Mouse (Mus musculus): Measurements from ENCODE around the gene 6430548M08Rik. TPM values are rescaled to one million over a fixed set of nuclear protein-coding genes. Genes with fewer than 3 reads are reported as not detected.

Gene 6430548M08Rik
- total RNA-seq, 1 experiment = 0.54 TPM

DNA sequence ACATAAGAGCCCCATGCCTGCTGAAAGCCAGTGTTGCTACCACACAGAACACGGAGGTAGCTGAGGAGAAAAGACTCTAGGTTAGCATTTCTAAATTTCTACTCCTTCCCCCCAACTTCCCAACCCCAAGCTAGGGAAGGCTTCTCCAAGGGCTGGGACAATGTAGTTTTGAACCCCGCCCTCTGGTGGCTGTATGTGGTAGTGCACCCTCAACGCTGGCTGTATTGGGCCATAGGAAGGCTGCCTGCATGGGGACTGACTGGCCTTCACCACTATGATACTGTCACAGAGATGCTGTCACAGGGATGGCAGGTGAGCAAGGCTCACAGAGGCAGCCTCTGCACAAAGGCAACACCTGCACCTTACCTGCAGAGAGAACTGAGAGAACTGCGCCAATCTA lies 42.3 kb upstream of the 6430548M08Rik start:
- Histone ChIP-seq H3K4me3 (ENCODE audit: insufficient read depth in 1 of 2, low read depth in 1 of 2, low read length in 2 of 2, poor library complexity in 1 of 2, severe bottlenecking in 1 of 2) (no peak overlapping the region), H3K4me1 (ENCODE audit: control insufficient read depth in 2 of 2, insufficient read depth in 2 of 2, low read length in 2 of 2, poor library complexity in 1 of 2) (no peaks in the 10 kb centered on the region), H3K27ac (ENCODE audit: insufficient read depth, low read depth, low read length, poor library complexity, severe bottlenecking) (no peak overlapping the region), H3K9ac (ENCODE audit: insufficient read depth, low read depth, low read length, poor library complexity, severe bottlenecking) (no peak overlapping the region), H3K9me3 (ENCODE audit: control insufficient read depth, insufficient read depth, low read depth, low read length) (no peaks in the 10 kb centered on the region), H3K36me3 (ENCODE audit: control insufficient read depth, insufficient read depth, low read length, poor library complexity, severe bottlenecking) (no peaks in the 10 kb centered on the region)
- TF ChIP-seq CHD2 (IDR thresholded peaks at IDR 0.05; ENCODE audit: low read depth, low read length) (no peak), ZC3H11A (IDR thresholded peaks at IDR 0.05; ENCODE audit: borderline replicate concordance, low read depth, low read length) (peak; percentile 53; the same call in 1 of the 2 replicates)
- in situ Hi-C loops (cut with MboI; ENCODE audit: low sequenced_read_pairs in 2 of 2, unreplicated experiment in 2 of 2) = loop anchor here in 1 of 2 experiments (10.0 kb wide), 1 partner anchor 107 kb away; no protein-coding TSS in a partner anchor
- peak; percentile 61 for DNase-seq (ENCODE audit: low read depth, low spot score)

- no peak overlapping the region for H3K9ac ChIP-seq (ENCODE audit: insufficient read depth, low read depth, low read length, poor library complexity, severe bottlenecking)
- no peak overlapping the region for H3K4me3 ChIP-seq (ENCODE audit: insufficient read depth in 1 of 2, low read depth in 1 of 2, low read length in 2 of 2, poor library complexity in 1 of 2, severe bottlenecking in 1 of 2)
- TF ChIP-seq HCFC1 (IDR thresholded peaks at IDR 0.05; ENCODE audit: borderline replicate concordance, insufficient read depth, low read length) (no peak), CHD2 (IDR thresholded peaks at IDR 0.05; ENCODE audit: low read depth, low read length) (no peak)
- in situ Hi-C loops (cut with MboI; ENCODE audit: low sequenced_read_pairs in 2 of 2, unreplicated experiment in 2 of 2) = loop anchor here in 1 of 2 experiments (10.0 kb wide), 1 partner anchor 107 kb away; no protein-coding TSS in a partner anchor
- H3K36me3 ChIP-seq (ENCODE audit: control insufficient read depth, insufficient read depth, low read length, poor library complexity, severe bottlenecking) = no peaks in the 10 kb centered on the region
- H3K9me3 ChIP-seq (ENCODE audit: control insufficient read depth, insufficient read depth, low read depth, low read length) = no peaks in the 10 kb centered on the region
- DNase-seq (ENCODE audit: low read depth, low spot score) = no peak
- H3K27ac ChIP-seq (ENCODE audit: insufficient read depth, low read depth, low read length, poor library complexity, severe bottlenecking) = no peak overlapping the region
- H3K4me1 ChIP-seq (ENCODE audit: control insufficient read depth in 2 of 2, insufficient read depth in 2 of 2, low read length in 2 of 2, poor library complexity in 1 of 2) = no peaks in the 10 kb centered on the region
Measured at GRCm38 (mm10) chr8:120072259-120072658, 41.7 kb upstream of the 6430548M08Rik start.

DNA sequence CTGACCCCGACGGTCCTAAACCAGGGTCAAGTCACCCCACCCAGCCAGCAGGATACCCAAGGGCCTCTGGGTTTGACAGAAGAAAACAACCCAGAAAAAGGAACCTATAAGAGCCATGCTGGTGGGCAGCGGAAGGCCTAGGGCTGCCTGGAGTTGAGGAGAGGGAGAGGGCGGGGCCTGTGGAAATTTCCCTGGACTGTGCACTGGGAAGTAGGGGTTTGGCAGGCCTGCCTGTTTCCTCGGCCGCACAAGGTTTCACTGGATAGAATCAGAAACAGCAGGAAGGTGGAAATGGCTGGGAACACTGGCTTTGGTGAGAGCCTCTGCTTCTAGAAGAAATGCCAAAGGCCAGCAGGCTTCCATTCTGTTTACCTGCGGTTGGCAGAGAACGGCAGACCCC lies 41.1 kb upstream of the 6430548M08Rik start:
- Histone ChIP-seq H3K36me3 (ENCODE audit: control insufficient read depth, insufficient read depth, low read length, poor library complexity, severe bottlenecking) (no peaks in the 10 kb centered on the region), H3K27ac (ENCODE audit: insufficient read depth, low read depth, low read length, poor library complexity, severe bottlenecking) (no peak overlapping the region), H3K9me3 (ENCODE audit: control insufficient read depth, insufficient read depth, low read depth, low read length) (no peaks in the 10 kb centered on the region), H3K4me3 (ENCODE audit: insufficient read depth in 1 of 2, low read depth in 1 of 2, low read length in 2 of 2, poor library complexity in 1 of 2, severe bottlenecking in 1 of 2) (no peak overlapping the region), H3K4me1 (ENCODE audit: control insufficient read depth in 2 of 2, insufficient read depth in 2 of 2, low read length in 2 of 2, poor library complexity in 1 of 2) (no peaks in the 10 kb centered on the region), H3K9ac (ENCODE audit: insufficient read depth, low read depth, low read length, poor library complexity, severe bottlenecking) (no peak overlapping the region)
- DNase-seq (ENCODE audit: low read depth, low spot score) = no peak
- in situ Hi-C loops (cut with MboI; ENCODE audit: low sequenced_read_pairs in 2 of 2, unreplicated experiment in 2 of 2) = loop anchor here in 1 of 2 experiments (10.0 kb wide), 1 partner anchor 108 kb away; no protein-coding TSS in a partner anchor
- TF ChIP-seq ZC3H11A (IDR thresholded peaks at IDR 0.05; ENCODE audit: borderline replicate concordance, low read depth, low read length) = no peak
- TF ChIP-seq CHD2 (IDR thresholded peaks at IDR 0.05; ENCODE audit: low read depth, low read length) = no peak
- no peak for TF ChIP-seq HCFC1 (IDR thresholded peaks at IDR 0.05; ENCODE audit: borderline replicate concordance, insufficient read depth, low read length)
- TF ChIP-seq ZNF384 (IDR thresholded peaks at IDR 0.05; ENCODE audit: low read depth, low read length) = no peak
- no peak for TF ChIP-seq MAFK (IDR thresholded peaks at IDR 0.05; ENCODE audit: insufficient read depth, low read depth, low read length)

GRCm38 (mm10) chr8:120074516-120074915 lies 39.4 kb upstream of the 6430548M08Rik start:
- no peak for TF ChIP-seq ZC3H11A (IDR thresholded peaks at IDR 0.05; ENCODE audit: borderline replicate concordance, low read depth, low read length)
- no peak for TF ChIP-seq ZNF384 (IDR thresholded peaks at IDR 0.05; ENCODE audit: low read depth, low read length)
- TF ChIP-seq HCFC1 (IDR thresholded peaks at IDR 0.05; ENCODE audit: borderline replicate concordance, insufficient read depth, low read length) = no peak
- TF ChIP-seq CHD2 (IDR thresholded peaks at IDR 0.05; ENCODE audit: low read depth, low read length) = no peak
- no peak for TF ChIP-seq MAFK (IDR thresholded peaks at IDR 0.05; ENCODE audit: insufficient read depth, low read depth, low read length)
- Histone ChIP-seq H3K9ac (ENCODE audit: insufficient read depth, low read depth, low read length, poor library complexity, severe bottlenecking) (no peak overlapping the region), H3K27ac (ENCODE audit: insufficient read depth, low read depth, low read length, poor library complexity, severe bottlenecking) (no peak overlapping the region), H3K4me3 (ENCODE audit: insufficient read depth in 1 of 2, low read depth in 1 of 2, low read length in 2 of 2, poor library complexity in 1 of 2, severe bottlenecking in 1 of 2) (no peak overlapping the region), H3K36me3 (ENCODE audit: control insufficient read depth, insufficient read depth, low read length, poor library complexity, severe bottlenecking) (no peaks in the 10 kb centered on the region), H3K9me3 (ENCODE audit: control insufficient read depth, insufficient read depth, low read depth, low read length) (no peaks in the 10 kb centered on the region), H3K4me1 (ENCODE audit: control insufficient read depth in 2 of 2, insufficient read depth in 2 of 2, low read length in 2 of 2, poor library complexity in 1 of 2) (peaks cover 0 to 3% of the 10 kb centered on the region in 2 experiments; a peak in 2 of 4 replicates)
- no peak for DNase-seq (ENCODE audit: low read depth, low spot score)
- in situ Hi-C loops (cut with MboI; ENCODE audit: low sequenced_read_pairs in 2 of 2, unreplicated experiment in 2 of 2) = loop anchor here in 1 of 2 experiments (10.0 kb wide), 1 partner anchor 110 kb away; no protein-coding TSS in a partner anchor

GRCm38 (mm10) chr8:120075347-120075746 lies 38.6 kb upstream of the 6430548M08Rik start:
- no peak for TF ChIP-seq CHD2 (IDR thresholded peaks at IDR 0.05; ENCODE audit: low read depth, low read length)
- no peak for TF ChIP-seq MAFK (IDR thresholded peaks at IDR 0.05; ENCODE audit: insufficient read depth, low read depth, low read length)
- no peak for TF ChIP-seq HCFC1 (IDR thresholded peaks at IDR 0.05; ENCODE audit: borderline replicate concordance, insufficient read depth, low read length)
- TF ChIP-seq ZC3H11A (IDR thresholded peaks at IDR 0.05; ENCODE audit: borderline replicate concordance, low read depth, low read length) = no peak

More at GRCm38 (mm10) chr8:120075347-120075746, 38.6 kb upstream of the 6430548M08Rik start:
- Histone ChIP-seq H3K27ac (ENCODE audit: insufficient read depth, low read depth, low read length, poor library complexity, severe bottlenecking) (no peak overlapping the region), H3K9me3 (ENCODE audit: control insufficient read depth, insufficient read depth, low read depth, low read length) (no peaks in the 10 kb centered on the region), H3K4me1 (ENCODE audit: control insufficient read depth in 2 of 2, insufficient read depth in 2 of 2, low read length in 2 of 2, poor library complexity in 1 of 2) (peaks cover 0 to 9% of the 10 kb centered on the region in 2 experiments; a peak in 2 of 4 replicates), H3K36me3 (ENCODE audit: control insufficient read depth, insufficient read depth, low read length, poor library complexity, severe bottlenecking) (no peaks in the 10 kb centered on the region), H3K4me3 (ENCODE audit: insufficient read depth in 1 of 2, low read depth in 1 of 2, low read length in 2 of 2, poor library complexity in 1 of 2, severe bottlenecking in 1 of 2) (no peak overlapping the region), H3K9ac (ENCODE audit: insufficient read depth, low read depth, low read length, poor library complexity, severe bottlenecking) (no peak overlapping the region)
- no peak for DNase-seq (ENCODE audit: low read depth, low spot score)
- in situ Hi-C loops (cut with MboI; ENCODE audit: low sequenced_read_pairs in 2 of 2, unreplicated experiment in 2 of 2) = loop anchor here in 1 of 2 experiments (10.0 kb wide), 1 partner anchor 111 kb away; no protein-coding TSS in a partner anchor
